Mouse (Mus musculus): ENCODE results near the gene Esr1. TPM values are rescaled to one million over a fixed set of nuclear protein-coding genes. Genes with fewer than 3 reads are reported as not detected.
A peak's percentile ranks its signal among the peaks of the same experiment; 100 is the strongest.
"Not testable (repeated sequence)": the region's sequence is repeated elsewhere in the genome, so short reads cannot be mapped to it uniquely, and the experiment has no call there.

The Esr1 gene
- total RNA-seq (2021), result 10 to 100 TPM; 35.4 to 45.9 TPM
- long read RNA-seq, experiment 1, full-length matches to known transcripts, result 5 of 14 reads
- long read RNA-seq, experiment 1, partial matches to known transcripts, result 4 of 14 reads
- long read RNA-seq, experiment 1, other reads (novel, unspliced or antisense), result 5 of 14 reads
- long read RNA-seq, experiment 2, partial matches to known transcripts, result 7 of 9 reads
- long read RNA-seq, experiment 2, other reads (novel, unspliced or antisense), result 0 of 9 reads

DNA sequence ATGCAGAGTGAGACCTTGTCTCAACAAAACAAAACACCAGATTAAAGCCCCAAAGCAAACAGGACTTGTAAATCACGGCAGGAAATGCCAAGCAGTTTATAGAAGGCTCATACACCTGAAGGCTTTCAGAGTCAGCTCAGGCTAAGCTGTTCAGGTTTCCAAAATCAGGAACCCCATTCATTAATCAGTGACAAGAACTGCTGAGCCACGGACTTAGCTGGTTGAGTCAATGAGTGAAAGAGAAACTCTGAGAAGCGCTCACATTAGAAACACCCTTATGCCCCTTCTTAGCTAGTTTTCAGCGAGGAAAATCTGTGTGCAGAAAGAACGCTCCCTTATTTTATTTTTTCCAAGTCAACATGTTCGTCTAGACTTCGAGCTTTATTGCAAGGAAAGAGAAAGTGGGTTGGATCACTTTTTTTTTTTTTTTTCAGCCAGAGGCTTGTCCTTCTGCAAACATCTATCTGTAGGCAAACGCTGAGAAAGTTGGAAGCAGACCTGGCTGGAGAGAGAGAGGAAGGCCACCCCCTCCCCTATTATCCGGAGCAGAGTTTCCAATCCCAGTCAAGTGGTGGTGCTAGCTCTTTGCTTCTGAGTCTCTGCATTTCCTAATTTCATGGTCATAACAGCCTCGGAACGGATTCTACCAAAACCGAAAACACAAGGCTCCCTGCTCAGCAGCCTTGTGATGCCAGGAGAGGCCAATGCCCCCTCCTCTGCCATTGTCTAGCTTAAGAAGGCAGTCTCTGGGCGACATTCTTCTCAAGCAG lies at the start of gene Esr1:
Gene Esr1, plus strand, starts transcription at position 208 of the 770 bp plus-strand sequence.
- DNase-seq (ENCODE audit: low spot score), result peak; percentile 48

DNA sequence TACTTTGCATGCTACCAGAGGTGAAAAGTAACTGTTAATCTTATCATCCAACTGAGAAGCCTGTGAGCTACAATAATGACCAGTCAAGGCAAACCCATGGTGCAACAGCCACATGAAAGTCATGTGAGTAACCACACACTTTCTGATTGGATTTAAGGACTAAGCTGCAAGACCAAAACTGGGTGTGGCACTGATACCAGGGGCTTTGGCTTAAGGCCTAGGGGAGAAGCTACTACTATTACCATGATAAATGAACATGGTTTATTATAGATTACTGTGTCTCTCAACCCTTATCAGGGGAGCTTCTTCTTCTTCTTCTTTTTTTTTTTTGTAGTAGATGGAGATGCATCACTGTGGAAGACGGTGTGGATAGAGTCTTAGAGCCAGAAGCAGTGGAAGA lies 46.2 kb upstream of the Esr1 start:
- no peak for DNase-seq (ENCODE audit: low spot score)

DNA sequence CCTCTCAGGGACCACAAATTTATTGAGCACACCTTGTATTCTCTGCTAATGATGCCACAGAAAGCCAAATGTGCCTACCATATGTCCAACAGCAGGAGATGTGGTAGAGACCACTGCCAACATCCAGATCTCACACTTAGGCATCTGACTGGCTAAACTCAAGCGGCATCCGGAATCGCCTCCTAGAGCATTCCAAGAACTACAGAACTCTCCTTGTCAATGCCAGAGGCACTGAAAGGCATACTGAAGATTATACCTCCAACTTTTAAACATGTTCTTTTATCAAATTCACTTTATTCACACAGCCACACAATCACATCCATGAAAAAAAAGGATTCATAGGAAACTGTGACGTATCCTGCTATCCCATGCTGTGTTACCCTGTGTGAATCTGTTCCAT lies 40.6 kb upstream of the Esr1 start:
- DNase-seq (ENCODE audit: low spot score), result no peak

DNA sequence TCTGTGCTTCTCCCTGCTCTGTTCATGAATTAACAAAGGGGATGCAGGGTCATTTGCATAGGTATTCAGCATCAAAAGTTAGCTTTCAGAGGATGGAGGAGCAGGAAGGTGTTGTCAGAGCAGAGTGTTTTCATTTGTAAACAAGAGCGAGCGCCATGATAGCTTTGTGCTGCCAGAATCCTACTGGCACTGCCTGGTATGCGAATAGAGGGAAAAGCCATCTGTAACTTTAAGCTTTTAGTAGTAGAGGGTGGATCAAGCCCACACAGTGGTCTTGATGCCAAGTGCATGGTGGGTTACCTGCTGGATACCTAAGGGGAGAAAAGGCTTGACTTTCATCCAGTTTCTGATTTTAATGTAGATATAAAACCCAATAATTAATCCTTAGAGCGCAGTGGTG lies 40.1 kb upstream of the Esr1 start:
- no peak for DNase-seq (ENCODE audit: low spot score)

DNA sequence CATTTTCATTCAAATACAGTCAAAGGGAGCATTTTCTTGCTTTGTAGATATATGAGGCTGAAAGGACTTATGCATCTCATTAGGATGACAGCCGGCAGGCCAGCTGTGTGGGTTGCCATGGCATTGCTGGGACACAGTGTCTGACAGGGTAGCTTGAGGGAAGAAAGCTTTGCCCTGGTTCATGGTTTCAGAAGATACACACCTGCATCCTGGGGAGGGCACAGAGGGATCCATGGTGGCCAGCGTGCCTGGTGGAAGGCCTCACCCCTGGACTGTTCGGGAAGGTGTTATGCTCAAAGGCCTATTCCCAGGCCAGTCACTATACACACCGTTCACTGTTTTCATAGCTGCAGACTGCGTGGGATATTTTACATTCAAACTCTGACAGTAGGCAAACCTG lies 29.5 kb upstream of the Esr1 start:
- DNase-seq (ENCODE audit: low spot score), result no peak

DNA sequence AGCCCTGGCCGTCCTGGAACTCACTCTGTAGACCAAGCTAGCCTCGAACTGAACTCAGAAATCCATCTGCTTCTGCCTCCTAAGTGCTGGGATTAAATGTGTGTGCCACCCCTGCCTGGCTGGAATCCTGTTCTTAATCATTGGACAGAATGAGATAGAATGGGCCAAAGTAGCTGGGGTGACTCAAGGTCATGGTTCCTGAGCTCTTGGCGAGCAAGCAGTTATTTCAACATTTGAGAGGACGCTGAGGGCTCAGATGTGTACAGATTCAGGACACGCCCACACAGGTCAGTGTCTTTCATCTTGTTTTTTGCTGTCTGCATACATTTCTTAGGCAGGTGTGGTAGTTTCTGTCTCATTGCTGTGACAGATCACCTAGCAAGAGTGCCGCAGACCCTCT lies 24.7 kb upstream of the Esr1 start:
- no peak for DNase-seq (ENCODE audit: low spot score)

DNA sequence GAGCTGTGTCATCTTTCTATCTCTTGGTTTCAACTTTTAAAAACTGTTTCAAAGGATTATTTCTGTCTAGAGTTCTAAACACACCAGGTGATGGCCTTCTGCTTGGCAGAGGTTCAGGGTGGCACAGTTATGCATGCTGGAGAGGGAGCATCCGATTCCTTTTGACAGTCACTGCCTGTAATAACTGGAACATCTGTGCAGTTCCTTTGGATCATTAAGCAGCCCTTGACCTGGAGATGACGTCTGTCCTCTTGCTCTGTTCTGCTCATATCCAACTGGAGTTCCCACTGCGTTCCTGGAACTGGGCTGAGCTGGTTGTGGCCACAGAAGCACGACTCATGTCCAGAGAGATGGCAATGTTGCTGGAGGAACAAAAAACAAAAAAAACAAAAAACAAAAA lies 21.8 kb upstream of the Esr1 start:
- no peak for DNase-seq (ENCODE audit: low spot score)

DNA sequence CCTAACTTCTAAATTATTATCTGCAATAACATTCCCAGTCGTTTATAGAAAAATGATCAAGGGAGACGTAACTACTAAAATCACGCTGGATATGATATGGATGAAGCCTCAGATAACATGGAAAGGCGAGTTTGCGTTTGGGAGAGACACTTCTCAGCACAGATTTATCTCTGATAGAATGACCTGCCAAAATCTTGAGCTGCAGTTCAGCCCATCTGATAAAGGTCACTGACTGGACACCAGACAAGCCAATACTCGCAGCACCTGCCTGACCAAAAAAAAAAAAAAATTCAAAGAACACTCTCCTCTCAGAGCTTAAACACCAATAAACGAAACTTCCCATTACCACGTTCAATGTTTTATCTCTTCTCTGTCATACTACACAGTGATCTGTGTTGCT lies 20.4 kb upstream of the Esr1 start:
- DNase-seq (ENCODE audit: low spot score), result no peak

DNA sequence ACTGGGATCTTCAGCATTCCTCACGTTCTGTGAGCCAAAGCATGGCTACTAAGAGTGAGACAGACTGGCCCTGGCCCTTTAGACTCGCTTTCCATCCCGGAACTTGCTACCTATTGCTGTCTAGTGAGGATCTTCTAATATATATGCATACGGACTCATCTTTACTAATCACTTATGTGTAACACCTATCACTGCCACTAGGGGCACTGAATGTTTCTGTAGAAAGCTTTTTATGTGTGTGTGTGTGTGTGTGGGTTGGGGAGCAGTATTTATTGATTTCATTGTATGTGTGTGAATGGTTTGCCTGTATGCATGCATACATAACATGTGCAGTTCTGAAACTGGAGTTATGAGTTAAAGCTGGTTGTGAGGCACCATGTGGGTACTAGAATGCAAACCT lies 17.6 kb upstream of the Esr1 start:
- no peak for DNase-seq (ENCODE audit: low spot score)

DNA sequence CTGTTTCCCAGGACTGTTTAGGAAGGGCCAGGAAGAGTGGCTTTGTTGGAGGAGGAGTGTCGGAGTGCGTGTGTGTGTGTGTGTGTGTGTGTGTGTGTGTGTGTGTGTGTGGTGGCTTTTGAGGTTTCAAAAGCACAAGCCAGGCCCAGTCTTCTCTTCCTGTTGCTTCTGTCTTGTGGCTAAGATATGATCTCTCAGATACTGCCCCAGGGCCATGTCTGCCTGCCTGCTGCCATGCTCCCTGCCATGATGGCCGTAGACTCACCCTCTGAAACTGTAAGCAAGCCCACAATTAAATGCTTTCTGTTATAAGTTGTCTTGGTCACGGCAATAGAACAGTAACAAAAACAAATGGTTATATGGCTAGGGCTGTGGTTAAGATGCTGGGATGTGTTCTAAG lies 14.2 kb upstream of the Esr1 start:
- no peak for DNase-seq (ENCODE audit: low spot score)

DNA sequence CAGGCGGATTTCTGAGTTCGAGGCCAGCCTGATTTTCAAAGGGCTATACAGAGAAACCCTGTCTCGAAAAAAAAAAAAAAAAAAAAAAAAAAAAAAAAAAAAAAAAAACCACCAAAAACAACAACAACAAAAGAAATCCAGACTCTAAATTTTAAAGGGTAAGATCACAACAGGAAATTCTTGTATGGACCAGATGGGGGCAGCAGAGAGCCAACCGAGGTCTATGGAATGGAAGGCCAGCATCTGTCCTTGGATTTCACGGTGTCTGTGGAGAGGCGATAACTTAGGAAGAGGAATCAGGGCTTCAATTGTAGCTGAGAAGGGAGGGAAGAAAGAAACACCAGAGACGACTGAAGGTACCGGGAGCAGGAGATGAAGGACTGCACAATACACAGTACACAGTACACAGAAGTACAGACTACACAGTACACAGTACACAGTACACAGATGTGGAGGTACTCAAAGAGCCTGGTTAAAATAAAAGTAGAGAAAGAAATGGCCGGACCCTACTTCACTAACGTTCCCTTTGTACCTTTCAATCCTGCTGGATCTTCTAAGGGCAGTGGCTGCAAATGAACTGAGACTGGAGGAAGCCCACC lies 13.1 kb upstream of the Esr1 start:
- DNase-seq (ENCODE audit: low spot score), result peak; percentile 77

DNA sequence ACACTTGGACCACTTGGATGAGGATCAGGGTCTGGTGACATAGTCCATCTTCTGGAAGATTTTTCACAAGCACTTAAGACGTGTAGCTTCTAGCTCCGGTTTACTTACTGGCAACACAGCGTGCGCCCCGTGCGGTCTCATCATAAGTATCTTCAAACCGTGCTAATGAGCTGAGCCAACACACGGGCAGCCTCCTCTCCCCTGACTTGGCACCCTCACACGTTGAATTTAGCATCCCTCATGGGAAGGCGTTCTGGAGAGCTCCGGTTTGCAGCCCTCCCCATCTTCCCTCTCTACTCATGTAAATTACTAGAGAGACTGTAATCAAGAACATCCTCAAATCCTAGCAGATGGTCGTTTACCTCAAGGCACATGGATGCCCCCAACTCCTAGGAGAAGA lies 12.5 kb upstream of the Esr1 start:
- no peak for DNase-seq (ENCODE audit: low spot score)

DNA sequence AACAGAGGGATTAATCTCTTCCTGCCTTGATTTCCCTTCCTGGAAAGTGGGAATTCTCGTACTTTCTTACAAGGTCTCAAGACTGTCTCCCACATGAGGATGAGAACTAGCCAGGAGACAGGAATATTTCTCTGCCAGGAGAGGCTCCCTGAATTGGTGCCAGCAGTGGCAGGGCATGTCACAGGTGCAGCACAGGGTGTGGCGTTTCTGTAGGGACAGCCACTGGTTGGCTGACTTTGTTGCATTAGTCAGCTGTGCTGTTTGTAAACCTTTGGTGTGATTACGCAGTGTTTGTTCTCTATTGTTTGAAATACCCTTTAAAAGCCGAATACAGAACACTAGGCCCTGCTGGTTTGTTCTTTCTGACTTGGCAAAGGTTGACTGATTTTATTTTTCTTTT lies 11.8 kb upstream of the Esr1 start:
- no peak for DNase-seq (ENCODE audit: low spot score)

DNA sequence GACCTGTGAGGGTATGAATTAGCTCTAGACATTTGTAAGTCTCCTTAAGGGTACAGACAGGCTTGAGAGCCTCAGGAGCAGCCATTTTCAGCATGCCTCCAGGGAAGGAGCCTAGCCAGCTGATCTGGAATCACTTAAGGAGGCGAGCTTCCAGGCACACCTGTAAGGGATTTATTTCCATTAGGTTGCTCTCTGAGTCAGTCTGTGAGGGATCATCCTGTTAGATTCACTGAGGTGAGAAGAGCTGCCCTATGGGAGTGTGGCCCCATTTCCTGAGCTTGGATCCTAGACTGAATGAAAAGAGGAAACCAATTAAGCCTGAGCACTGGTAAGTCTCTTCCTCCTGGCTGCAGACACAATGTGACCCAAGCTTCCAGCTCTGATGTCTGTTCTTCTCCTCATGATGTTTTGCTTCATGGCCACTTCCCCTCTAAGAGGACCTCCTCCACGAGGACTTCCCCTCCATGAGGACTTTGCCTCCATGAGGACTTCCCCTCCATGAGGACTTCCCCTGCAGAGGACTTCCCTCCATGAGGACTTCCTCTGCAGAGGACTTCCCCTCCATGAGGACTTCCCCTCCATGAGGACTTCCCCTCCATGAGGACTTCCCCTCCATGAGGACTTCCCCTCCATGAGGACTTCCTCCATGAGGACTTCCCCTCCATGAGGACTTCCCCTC lies 10.5 kb upstream of the Esr1 start:
- DNase-seq (ENCODE audit: low spot score), result no peak

DNA sequence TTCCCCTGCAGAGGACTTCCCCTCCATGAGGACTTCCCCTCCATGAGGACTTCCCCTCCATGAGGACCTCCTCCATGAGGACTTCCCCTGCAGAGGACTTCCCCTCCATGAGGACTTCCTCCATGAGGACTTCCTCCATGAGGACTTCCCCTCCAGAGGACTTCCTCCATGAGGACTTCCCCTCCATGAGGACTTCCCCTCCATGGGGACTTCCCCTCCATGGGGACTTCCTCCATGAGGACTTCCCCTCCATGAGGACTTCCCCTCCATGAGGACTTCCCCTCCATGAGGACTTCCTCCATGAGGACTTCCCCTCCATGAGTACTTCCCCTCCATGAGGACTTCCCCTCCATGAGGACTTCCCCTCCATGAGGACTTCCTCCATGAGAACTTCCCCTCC lies 9.8 kb upstream of the Esr1 start:
- not testable (repeated sequence) for DNase-seq (ENCODE audit: low spot score)

DNA sequence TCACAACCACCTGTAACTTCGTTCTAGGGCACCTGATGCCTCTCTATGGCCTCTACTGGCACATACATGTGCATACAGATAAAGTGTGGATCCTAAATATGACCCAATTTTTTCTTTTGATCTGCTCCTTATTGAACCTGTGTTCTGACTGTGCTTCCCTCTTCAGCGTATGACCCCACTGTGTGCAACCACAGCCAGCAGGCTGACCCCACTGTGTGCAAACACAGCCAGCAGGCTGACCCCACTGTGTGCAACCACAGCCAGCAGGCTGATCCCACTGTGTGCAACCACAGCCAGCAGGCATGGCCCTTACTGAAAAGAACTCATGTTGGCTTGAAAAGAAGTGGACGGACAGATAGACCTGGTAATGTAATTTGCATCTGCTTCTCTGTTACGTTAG lies 8.9 kb upstream of the Esr1 start:
- no peak for DNase-seq (ENCODE audit: low spot score)

DNA sequence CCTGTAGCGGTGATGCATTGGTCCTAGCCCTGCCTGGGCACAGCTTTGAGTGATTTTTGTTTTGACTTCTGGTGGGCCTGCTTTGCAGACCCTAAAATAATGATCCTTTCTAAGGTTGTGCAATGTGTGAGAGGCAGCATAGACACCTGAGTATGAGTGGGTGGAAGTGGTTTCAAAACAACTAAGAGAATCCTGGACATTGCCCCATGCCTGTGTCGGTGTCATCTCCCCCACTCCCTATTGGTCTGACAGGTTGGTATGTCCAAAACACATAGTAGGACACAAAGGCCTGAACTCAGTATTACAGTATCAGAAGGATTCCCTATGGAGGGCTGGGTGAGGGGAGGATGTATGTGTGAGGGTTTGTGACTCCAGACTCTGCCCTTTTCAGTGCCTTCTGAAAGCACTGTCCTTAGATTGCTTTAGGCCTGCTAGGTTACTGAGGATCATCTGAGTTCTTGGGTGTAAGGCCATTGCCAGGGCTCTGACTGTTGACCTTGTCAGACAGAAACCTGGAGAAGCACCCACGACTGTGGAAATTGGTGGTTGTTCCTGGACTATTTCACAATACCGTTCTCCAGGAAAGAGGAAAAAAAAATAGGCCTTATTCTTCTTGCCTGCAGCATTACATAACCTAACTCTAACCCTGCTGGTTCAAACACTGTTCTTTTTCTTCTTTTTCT lies 6.7 kb upstream of the Esr1 start:
- no peak for DNase-seq (ENCODE audit: low spot score)

DNA sequence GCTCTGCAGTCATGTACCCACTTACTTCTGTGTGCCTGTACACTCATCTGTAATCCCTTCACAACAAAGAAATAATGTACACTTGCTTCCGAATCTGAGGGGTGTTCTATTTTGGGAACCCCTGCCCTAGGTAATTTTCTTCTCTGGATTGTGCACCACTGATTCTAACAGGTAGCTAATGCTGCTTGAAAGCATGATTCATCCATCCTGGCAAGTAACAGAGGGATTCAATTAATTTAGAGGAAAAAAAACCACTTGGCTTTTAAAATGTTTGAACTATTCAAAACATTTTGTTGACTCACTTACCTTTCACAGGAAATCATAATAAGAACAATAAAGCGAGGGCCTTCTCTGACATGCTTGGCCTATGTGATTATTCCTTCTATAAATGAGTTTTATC lies 1.2 kb upstream of the Esr1 start:
- DNase-seq (ENCODE audit: low spot score), result no peak

DNA sequence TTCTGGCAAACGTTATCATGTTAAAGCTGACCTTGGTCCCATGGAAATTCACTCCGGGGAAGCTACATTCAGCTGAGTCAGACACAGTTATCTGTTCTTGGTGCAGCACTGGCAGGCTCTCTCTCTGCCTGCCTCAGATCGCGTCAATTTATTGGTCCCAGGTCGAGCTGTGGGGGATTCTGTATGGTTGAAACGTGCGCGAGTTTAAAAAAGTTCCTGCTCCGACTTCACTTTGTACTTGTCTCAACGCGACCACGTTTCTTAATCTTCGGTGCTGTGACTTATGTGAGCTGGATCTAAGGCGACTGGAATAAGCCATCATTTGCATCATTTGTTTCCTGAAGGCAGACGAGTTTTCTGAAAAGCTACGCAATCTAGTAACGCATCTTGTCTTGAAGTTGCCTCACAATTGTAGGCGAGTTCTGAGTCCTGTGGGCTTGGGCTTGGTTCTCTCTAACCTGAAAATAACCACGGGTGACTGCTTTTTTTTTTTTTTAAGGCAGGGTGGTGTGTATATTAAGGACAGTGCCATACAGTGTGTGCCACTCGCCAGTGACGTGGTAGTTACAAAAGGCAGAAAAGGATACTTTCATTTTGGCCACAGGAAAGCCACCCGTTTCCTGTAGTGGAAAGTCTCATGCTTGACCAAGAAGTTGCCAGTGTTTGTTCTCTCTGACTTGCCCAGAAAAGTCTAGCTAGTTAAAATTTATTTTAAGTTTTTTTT lies 1.1 kb downstream of the Esr1 start:
- DNase-seq (ENCODE audit: low spot score), result peak; percentile 36

DNA sequence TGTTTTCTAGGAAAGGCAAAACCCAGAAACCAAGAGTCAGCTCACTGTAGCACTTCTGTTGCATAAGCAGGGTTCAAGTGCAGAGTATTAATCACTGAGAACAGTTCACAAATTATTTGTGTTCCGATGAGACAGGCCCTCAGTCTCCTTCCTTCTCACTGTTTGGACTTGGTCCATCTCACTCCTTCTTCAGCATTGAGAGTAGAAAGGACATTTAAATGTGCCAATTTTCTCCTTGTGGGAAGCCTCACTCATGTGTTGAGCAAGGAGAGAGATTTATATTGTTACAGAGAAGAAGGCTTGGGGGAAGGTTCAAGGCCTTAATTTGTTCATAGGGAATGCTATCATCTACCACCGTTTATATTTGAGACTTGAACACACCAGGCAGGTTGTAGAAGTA lies 6.6 kb downstream of the Esr1 start:
- peak; percentile 24 for DNase-seq (ENCODE audit: low spot score)

DNA sequence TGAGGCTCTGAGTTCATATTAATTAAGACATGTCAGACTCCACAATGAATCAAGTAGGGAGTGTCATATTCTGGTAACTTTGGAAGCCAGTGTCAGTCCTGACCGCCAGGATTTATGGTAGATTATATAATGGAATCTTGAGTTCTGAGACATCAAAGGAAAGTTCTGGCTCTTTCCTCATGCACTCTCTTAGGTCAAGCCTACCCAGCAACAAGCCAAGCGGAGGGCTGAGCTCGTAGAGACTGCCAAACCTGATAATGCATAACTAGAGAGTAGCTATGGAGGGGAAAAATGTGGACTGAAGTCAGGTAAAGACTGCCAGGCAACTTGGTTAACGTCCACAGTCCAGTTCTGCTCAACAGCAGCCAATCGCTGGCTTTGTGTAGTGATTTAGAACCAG lies 7.3 kb downstream of the Esr1 start:
- DNase-seq (ENCODE audit: low spot score), result peak; percentile 27
